Mouse (Mus musculus) neural tube, embryonic 13.5 days (tissue): ENCODE data around the gene Mgat5. TPM values are rescaled to one million over a fixed set of nuclear protein-coding genes. Genes with fewer than 3 reads are reported as not detected.

Experiments used
- ATAC-seq: fragments of 200-750 bp; cut with Nextera tagmentation; 2 replicates; pipeline ENCODE4 v1.8.0; 2017; ENCODE audit warnings: low read depth, mild to moderate bottlenecking, moderate TSS enrichment, moderate library complexity
- H3K27ac ChIP-seq: fragments of 300-500 bp; sonication (generic); replicated peaks from 2 replicates; pipeline ENCODE4 v1.5.1; 2015; ENCODE audit warnings: moderate library complexity, mild to moderate bottlenecking, inconsistent platforms
- H3K27me3 ChIP-seq: fragments of 300-500 bp; sonication (generic); 2 replicates; pipeline ENCODE4 v1.6.1; 2015; ENCODE audit warnings: mild to moderate bottlenecking, inconsistent platforms
- H3K36me3 ChIP-seq: fragments of 300-500 bp; sonication (generic); 2 replicates; pipeline ENCODE4 v1.6.1; 2015; ENCODE audit warnings: mild to moderate bottlenecking, inconsistent platforms
- H3K4me1 ChIP-seq: fragments of 300-500 bp; sonication (generic); replicated peaks from 2 replicates; pipeline ENCODE4 v1.6.1; 2015; ENCODE audit warnings: inconsistent platforms
- H3K4me2 ChIP-seq: fragments of 300-500 bp; sonication (generic); 2 replicates; pipeline ENCODE4 v1.6.1; 2015; ENCODE audit warnings: inconsistent platforms, mild to moderate bottlenecking, moderate library complexity
- H3K4me3 ChIP-seq: fragments of 300-500 bp; sonication (generic); 2 replicates; pipeline ENCODE4 v1.5.1; 2015; ENCODE audit warnings: mild to moderate bottlenecking, inconsistent platforms
- H3K9ac ChIP-seq: fragments of 300-500 bp; sonication (generic); 2 replicates; pipeline ENCODE4 v1.6.1; 2015; ENCODE audit warnings: moderate library complexity, mild to moderate bottlenecking, inconsistent platforms
- H3K9me3 ChIP-seq: fragments of 300-500 bp; sonication (generic); 2 replicates; pipeline ENCODE4 v1.6.1; 2016; ENCODE audit warnings: inconsistent platforms
- WGBS: fragments of 180-500 bp; shearing (Covaris S2); methylation state at CpG from one replicate; pipeline ENCODE4 v1.1.7; 2015; 5-methylcytosine and 5-hydroxymethylcytosine counted together
- polyA plus RNA-seq: library from polyadenylated mRNA; unstranded; fragments of >200 nt; fragmentation: Nextera tagmentation; extraction: Ambion mirVana; gene quantifications from 2 replicates; pipeline ENCODE4 v1.2.1, GENCODE M21; 2015

Gene Mgat5
- polyA plus RNA-seq, 1 experiment from 2014 or later: 11.2 TPM

DNA sequence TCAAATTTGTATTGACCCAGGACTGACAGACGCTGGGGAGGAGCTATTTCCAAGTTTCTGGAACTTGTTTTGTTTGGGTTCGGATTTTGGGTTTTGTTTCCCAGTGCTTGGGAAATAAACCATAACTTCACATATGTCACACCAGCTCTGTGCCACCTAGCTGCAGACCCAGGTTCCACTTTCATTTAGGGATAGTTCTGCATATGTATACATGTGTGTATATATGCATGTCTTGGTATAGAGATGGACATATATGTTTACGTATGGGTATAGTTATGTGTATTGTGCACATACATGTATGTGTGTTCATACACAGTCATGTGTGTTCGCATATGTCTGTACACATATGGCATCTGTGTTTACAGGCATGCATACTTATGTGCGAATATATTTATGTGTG lies 326.9 kb downstream of the Mgat5 start:
- Histone ChIP-seq H3K27ac (no peak overlapping the region; the same call in 1 of the 2 replicates), H3K4me1 (peaks cover 47% of the 10 kb centered on the region), H3K36me3 (no peaks in the 10 kb centered on the region), H3K9me3 (no peaks in the 10 kb centered on the region), H3K27me3 (peaks cover 79% of the 10 kb centered on the region), H3K4me2 (no peak overlapping the region), H3K4me3 (no peak overlapping the region), H3K9ac (no peak overlapping the region)
- peak; percentile 14 for ATAC-seq
- WGBS: 61% methylated on average over 5 of the region's 5 CpGs

DNA sequence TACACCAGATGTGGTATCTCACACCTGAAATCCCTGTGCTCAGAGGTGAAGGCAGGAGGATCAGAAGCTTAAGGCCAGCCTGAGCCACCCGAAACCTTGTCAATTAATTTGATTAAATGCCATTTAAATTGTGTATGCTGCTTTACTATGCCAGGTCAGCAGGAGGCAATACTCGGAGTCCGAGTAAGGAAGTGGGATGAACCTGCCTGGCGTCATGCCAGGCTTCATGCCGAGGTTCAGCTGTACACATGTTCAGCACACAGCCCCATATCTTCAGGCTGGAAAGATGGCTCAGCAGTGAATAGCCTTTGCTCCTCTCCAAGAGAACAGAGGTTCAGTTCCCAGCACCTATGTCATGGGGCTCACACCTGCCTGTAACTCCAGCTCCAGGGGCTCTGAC lies 331.6 kb downstream of the Mgat5 start:
- H3K36me3 ChIP-seq: no peaks in the 10 kb centered on the region
- H3K4me3 ChIP-seq: no peak overlapping the region
- H3K4me1 ChIP-seq: peaks cover 53% of the 10 kb centered on the region
- peak overlapping the region; percentile 46 for H3K4me2 ChIP-seq
- H3K9ac ChIP-seq: peak overlapping the region; percentile 58
- H3K27ac ChIP-seq: peak overlapping the region; percentile 89
- 27% methylated on average over 5 of the region's 5 CpGs for WGBS
- peak; percentile 36; the same call in 1 of the 2 replicates for ATAC-seq
- H3K27me3 ChIP-seq: peaks cover 87% of the 10 kb centered on the region
- H3K9me3 ChIP-seq: no peaks in the 10 kb centered on the region

DNA sequence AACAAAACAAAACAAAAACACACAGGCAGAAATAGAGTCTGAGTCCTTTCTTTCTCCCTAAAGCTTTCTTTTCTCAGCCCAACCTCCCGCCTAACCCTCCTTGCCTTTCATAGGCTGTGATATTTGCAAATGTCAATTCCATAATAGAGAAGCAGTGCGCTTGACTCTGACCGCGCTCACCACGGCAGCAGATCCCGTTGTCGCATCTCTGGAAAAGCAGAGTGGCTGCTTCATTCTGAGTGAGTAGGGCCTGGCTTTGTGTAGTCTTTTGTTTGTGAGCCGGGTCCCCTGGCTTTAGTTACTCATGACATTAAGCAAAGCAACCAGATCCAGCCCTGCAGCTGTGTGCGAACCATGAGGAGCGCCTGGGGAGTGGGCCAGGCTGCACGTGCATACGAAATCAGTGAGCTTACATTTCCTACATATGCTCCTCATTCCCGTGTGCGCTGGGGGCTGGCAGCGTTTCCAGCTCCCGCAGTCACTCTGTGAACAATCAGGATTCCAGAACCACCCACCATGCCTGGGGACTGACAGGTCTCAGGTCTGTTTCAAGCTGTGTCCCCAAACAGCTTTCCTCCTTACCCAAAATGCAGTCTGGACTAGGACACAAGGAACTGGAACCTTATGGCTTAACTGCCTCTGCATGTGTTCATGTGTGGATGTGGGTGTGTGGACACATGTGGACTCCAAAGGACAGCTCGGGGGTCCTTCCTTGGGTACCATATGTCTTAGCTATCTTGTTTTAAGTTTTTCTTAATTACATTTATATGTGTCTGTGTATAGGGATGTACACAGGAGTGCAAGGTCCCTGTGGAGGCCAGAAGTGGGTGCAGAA lies 332.6 kb downstream of the Mgat5 start:
- Histone ChIP-seq H3K27me3 (peaks cover 96% of the 10 kb centered on the region), H3K9ac (peak overlapping the region; percentile 58), H3K4me1 (peaks cover 47% of the 10 kb centered on the region), H3K4me3 (peak overlapping the region; percentile 14), H3K9me3 (no peaks in the 10 kb centered on the region), H3K4me2 (peak overlapping the region; percentile 46), H3K27ac (peak overlapping the region; percentile 89), H3K36me3 (no peaks in the 10 kb centered on the region)
- WGBS: 8% methylated on average over 17 of the region's 17 CpGs
- peak; percentile 76 for ATAC-seq
